Mouse (Mus musculus) fat pad, adult 2 months (tissue): Measurements from ENCODE around the gene Nr5a2.

Experiments used
- DNase-seq: peaks from one replicate; pipeline ENCODE4 v3.0.0-alpha.2; 2011; ENCODE audit warnings: low read depth, low spot score; ENCODE audit errors: extremely low read depth

Nr5a2 gene

GRCm38 (mm10) chr1:136910741-136911593 lies 49.3 kb downstream of the Nr5a2 start:
- DNase-seq = no peak

GRCm38 (mm10) chr1:136910144-136910543 lies 50.1 kb downstream of the Nr5a2 start:
- DNase-seq = no peak

DNA sequence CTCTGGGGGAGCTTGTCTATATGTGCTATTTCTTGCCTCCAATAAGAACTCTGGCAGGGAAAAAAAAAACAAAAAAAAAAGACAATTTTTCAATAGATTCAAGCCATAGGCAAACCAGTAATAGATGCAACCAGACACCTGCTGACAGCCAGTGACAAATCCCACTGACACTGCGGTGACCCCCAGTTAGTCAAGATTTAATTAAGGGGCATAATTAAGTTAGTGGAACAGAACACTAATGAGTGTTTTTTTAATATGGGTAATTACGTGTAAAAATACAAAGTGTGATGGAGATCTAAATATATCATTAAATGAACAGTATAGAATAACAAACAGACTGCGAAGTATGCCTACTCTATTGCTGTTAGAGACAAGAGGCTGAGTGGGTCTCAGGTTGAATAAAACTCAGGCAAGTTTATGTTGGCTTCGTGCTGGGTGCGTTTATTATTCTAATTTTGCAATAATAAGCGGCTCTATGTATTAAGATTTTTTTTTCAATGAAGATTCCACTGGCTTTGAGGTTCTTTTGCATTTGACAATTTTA lies 50.7 kb downstream of the Nr5a2 start:
- no peak for DNase-seq

- DNase-seq = no peak
Observed at GRCm38 (mm10) chr1:136898130-136898529, 62.1 kb downstream of the Nr5a2 start.

DNA sequence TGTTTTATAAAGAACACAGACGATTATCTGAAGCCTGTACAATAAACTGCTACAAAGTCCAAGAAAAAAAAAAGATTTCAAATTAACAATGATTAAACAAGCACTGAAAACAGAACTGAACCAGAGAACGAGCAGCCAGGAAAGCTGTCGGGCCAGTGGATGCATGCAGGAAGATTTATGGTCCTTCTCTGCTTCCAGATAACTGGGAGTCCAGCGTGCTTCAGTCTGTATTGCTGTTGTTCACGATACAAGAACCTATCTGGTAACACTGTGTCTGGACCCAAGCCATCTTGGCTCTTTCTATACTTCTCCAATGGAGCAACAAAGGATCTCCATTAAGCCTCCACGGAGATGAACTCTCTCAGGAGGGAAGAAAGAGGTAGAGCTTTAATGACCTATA lies 63.9 kb downstream of the Nr5a2 start:
- DNase-seq = no peak

- DNase-seq = no peak
Observed at GRCm38 (mm10) chr1:136895877-136896276, 64.4 kb downstream of the Nr5a2 start.

- no peak for DNase-seq
Observed at GRCm38 (mm10) chr1:136894753-136895152, 65.5 kb downstream of the Nr5a2 start.

- no peak for DNase-seq
Observed at GRCm38 (mm10) chr1:136893162-136893561, 67.1 kb downstream of the Nr5a2 start.

DNA sequence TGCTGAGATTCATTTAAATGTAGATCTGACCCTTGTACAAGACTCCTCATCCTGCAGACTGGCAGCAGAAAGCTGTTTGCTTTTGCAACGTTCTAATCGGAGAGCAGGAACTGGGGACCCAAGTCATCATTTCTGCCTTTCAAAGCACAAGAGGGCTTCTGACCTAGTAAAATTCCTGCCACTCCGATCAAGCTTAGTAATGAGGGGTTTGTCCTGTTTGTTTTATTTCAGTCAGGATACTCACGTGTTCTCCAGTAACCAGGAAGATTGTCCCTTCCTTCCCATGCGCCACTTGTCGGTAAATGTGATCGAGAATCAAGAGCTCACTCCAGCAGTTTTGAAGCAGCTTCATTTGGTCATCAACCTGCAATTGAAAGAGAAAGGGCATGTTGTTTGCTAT lies 69.8 kb downstream of the Nr5a2 start:
- DNase-seq = no peak

GRCm38 (mm10) chr1:136888704-136889103 lies 71.5 kb downstream of the Nr5a2 start:
- DNase-seq = no peak

- no peak for DNase-seq
Observed at GRCm38 (mm10) chr1:136886678-136887077, 73.6 kb downstream of the Nr5a2 start.

DNA sequence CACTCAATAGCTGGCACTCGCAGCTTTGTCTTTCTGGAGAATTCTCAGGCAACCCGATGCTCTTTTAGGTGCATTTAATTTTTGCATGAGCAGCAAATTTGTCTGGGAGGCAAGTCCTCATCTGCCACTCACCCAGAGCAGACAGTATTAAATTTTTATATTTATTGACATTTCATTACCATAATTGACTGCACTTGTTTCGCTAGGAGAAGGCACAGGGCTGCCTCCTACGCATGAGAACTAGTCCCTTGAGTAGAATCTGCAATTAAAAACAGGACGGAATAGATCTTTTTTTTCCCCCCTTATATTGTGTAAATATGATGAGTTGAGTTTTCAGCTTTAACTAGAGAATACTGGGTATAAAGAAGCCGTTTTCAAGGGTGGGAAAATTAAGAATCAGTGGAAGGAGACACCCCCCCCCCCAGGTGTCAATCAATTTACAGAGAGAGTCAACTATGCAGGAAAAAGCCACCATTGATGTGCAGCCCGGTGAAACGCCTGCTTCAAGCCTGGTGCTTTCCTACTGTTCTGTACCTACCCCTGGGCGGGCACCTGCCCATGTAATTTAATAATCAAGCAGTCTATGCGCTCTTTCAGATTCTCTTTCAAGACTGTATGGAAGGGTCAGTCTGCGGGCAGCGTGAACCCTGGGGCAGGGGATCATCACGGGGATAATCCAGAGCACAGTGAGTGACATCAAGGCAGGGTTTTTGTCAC lies 76.6 kb downstream of the Nr5a2 start:
- no peak for DNase-seq

DNA sequence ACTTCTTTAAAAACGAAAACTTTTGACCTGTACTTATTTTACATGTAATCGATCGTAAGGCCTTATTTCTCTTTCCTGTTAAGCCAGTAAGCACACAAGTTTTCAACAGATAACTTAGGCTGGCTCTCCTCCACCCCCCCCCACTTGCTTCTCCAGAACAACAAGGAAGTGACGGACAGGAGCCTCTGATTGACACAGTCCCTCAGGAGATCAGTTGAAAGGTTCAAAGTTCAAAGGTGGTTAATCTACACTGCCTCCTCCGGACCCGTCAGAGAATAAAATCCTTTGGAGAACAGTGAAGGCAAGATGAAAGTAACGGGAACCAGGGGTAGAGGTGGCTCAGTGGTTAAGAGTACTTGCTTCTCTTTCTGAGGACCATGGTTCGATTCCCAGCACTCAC lies 80.0 kb downstream of the Nr5a2 start:
- no peak for DNase-seq

GRCm38 (mm10) chr1:136875006-136875405 lies 85.2 kb downstream of the Nr5a2 start:
- no peak for DNase-seq

GRCm38 (mm10) chr1:136868955-136869354 lies 91.3 kb downstream of the Nr5a2 start:
- DNase-seq = no peak

GRCm38 (mm10) chr1:136868285-136868684 lies 92.0 kb downstream of the Nr5a2 start:
- no peak for DNase-seq

- DNase-seq = no peak
Observed at GRCm38 (mm10) chr1:136866481-136867092, 93.7 kb downstream of the Nr5a2 start.

DNA sequence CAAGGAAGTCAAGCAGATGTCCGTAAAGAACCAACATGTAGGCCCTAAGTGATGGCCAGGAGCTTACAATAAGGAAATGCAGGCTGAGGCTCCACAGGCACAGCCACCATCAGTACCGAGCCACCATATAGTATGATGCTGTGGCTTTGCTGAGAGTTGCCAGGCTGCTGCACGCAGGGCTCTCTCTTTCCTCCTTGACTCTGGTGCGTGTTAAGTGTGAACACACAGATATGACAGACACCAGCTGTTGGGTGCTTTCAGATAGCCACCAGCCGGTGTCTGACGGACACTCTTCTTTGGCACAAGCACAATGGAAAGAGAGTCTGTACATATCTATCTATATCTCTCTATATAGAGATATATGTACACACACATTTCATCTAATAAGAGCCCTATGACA lies 97.0 kb downstream of the Nr5a2 start:
- no peak for DNase-seq

DNA sequence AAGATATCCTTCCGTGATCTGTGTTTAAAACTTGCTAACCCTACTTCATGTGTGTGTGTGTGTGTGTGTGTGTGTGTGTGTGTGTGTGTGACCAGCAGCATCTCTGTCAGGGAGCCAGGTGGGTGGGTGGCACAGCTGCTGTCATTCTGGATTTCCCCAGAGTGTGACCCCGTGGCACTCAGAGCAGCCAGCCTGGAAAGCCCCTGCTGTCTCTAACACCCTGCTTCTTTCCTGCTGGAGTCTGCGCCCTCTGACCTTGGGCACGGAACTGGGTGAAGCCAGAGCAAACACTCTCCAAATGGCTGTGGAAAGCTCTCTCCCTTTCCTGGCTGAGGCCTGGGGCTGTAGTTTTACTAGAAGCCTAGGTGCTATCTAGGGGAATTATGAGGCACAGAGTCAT lies 100.8 kb downstream of the Nr5a2 start:
- DNase-seq = no peak

DNA sequence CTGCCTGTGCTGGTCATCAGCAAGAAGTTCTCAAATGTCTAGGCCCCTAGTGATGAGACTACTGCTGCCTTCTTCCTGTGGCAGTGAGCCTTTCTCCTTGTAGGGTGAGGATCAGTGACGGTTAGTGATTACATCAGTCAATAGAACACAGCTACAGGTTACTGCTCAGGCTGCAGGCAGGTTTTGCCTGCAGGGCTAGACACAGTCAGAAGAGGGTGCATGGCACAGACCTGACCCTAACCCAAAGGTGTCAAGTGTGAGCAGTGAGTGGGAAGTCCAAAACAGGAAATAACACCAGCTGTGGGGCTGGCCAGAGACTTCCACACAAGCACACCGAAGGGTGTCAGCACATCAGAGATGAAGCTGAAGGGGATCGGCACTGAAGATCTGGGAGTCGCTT lies 101.5 kb downstream of the Nr5a2 start:
- DNase-seq = no peak

DNA sequence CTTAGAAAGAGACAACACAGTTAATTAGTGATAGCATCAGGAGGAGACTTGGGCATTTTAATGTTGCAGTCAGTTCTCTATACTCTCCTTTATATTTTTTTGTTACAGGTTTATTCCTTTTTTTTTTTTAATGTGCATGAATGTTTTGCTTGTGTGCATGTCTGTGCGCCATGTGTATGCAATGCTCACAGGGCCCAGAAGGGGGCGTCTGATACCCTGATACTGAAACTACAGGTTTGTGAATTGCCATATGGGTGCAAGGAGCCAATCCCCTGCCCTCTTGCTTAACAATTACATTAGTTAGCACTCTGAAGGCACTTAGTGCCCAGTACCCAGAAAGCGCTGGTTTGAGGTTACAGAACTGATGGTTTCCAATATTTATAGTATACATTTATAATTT lies 104.1 kb downstream of the Nr5a2 start:
- DNase-seq = no peak

GRCm38 (mm10) chr1:136848791-136849190 lies 111.5 kb downstream of the Nr5a2 start:
- no peak for DNase-seq
